Comparison of ENCODE assay signal across 17 mouse cellular contexts in the genomic region with DNA sequence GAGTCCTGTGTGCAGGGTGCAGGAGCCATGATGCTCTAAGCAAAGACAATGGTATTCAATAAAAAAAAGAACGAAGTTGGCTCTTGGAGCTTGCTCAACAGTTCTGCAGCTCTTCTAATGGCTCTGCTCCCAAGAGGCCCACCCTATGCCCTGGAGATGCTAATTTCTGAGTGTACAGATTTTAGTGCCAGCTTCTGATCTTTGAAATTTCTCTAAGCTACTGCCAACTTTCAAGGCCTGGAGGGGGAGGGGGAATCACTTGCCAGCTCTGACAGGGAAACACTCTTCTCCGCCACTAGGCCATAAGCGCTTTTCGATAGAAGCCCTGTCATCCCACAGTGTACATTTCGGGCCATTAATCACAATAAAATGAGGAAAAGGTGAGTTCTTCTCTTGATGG.
DNase-seq lines count a peak whose midpoint lies in the region; TF ChIP-seq lines count a peak whose summit lies in the region.
"Had no signal": no experiment of that assay in that cellular context is flagged by ENCODE, and none has a peak within 500 bp of the region (broad histone marks: within the 10 kb centered on the region; RNA-seq: fewer than 3 reads in every experiment).

No protein-coding gene starts in this region.

- no peaks in the 10 kb centered on the region for H3K4me1 ChIP-seq in thymus, adult 2 months (replicated peaks; ENCODE audit: control insufficient read depth, insufficient read depth, low read length)

- H3K27ac ChIP-seq in thymus, adult 2 months (ENCODE audit: control insufficient read depth, insufficient read depth, low read length), result no peak overlapping the region
- H3K27ac ChIP-seq: kidney, postnatal 0 days; limb, embryonic 13.5 days; liver, embryonic 14.5 days; midbrain, embryonic 15.5 days had no signal

- no peak overlapping the region for H3K4me3 ChIP-seq in thymus, adult 2 months (ENCODE audit: control insufficient read depth, insufficient read depth, low read length)
- H3K4me3 ChIP-seq: heart, embryonic 12.5 days; limb, embryonic 13.5 days; midbrain, embryonic 15.5 days had no signal

- TF ChIP-seq POLR2A in brain, embryonic 14.5 days (IDR thresholded peaks at IDR 0.05; ENCODE audit: borderline replicate concordance, extremely low read depth, insufficient read depth, insufficient read length, poor library complexity, severe bottlenecking), result no peak
- no peak for TF ChIP-seq POLR2A in thymus, adult 2 months (IDR thresholded peaks at IDR 0.05; ENCODE audit: control insufficient read depth, extremely low read depth, insufficient read depth, low read length, poor library complexity)

- H3K36me3 ChIP-seq in thymus, adult 2 months (ENCODE audit: control insufficient read depth, insufficient read depth, low read length), result no peaks in the 10 kb centered on the region
- H3K36me3 ChIP-seq: limb, embryonic 13.5 days; midbrain, embryonic 15.5 days had no signal

- peak; percentile 21 for DNase-seq in cerebellum, adult 11-12 months
- DNase-seq in cerebellum, adult 9-10 months, result no peak
- peak; percentile 38 to 44 for DNase-seq in left cerebral cortex, adult 18-20 months (ENCODE audit: low spot score in 2 of 2)
- no peak for DNase-seq in left cerebral cortex, adult 11 months (ENCODE audit: low spot score)
- DNase-seq in brain, embryonic 14.5 days (ENCODE audit: low read depth), result peak; percentile 63
- peak; percentile 28 to 50 for DNase-seq in right cerebral cortex, postnatal 36 days (ENCODE audit: low spot score in 2 of 2)
- no peak for DNase-seq in thymus, adult 2 months
- DNase-seq: cerebellum, adult 9-11 months; kidney, adult 11 months; lung, postnatal 10 days; retina, postnatal 1 day; thymus, postnatal 14 days had no signal

- H3K27me3 ChIP-seq in thymus, adult 2 months (ENCODE audit: control insufficient read depth, insufficient read depth, low read length), result no peaks in the 10 kb centered on the region
- H3K27me3 ChIP-seq: heart, embryonic 12.5 days; limb, embryonic 13.5 days; midbrain, embryonic 15.5 days had no signal

- 99% methylated on average over 5 of the region's 5 CpGs for WGBS in thymus, adult 2 months

- no peak for TF ChIP-seq CTCF in brain, embryonic 14.5 days (IDR thresholded peaks at IDR 0.05; ENCODE audit: borderline replicate concordance, extremely low read depth, insufficient read depth, insufficient read length)
- TF ChIP-seq CTCF in thymus, adult 2 months (IDR thresholded peaks at IDR 0.05; ENCODE audit: borderline replicate concordance, control insufficient read depth, extremely low read depth, insufficient read depth, low read length, poor library complexity), result no peak

Comparison
In these comparisons a context has a peak if more than half of its experiments do, and no peak if none do; other contexts are left out.
1. DNase-seq: peak in cerebellum, adult 11-12 months (single experiment), left cerebral cortex, adult 18-20 months (2 of 2), brain, embryonic 14.5 days (single experiment) and right cerebral cortex, postnatal 36 days (2 of 2); none in cerebellum, adult 9-10 months (single experiment), left cerebral cortex, adult 11 months (single experiment) and thymus, adult 2 months (single experiment).